Mouse (Mus musculus) liver, embryonic 16.5 days (tissue): ENCODE measurements around the gene C130074G19Rik. TPM values are rescaled to one million over a fixed set of nuclear protein-coding genes. Genes with fewer than 3 reads are reported as not detected.
A peak's percentile ranks its signal among the peaks of the same experiment; 100 is the strongest.

Experiments used
- ATAC-seq: fragments of 200-750 bp; cut with Nextera tagmentation; 2 replicates; pipeline ENCODE4 v1.8.0; 2017; ENCODE audit warnings: low read depth, mild to moderate bottlenecking, moderate number of reproducible peaks, moderate library complexity
- H3K27ac ChIP-seq: fragments of 300-500 bp; sonication (generic); 2 replicates; pipeline ENCODE4 v1.5.1; 2014; ENCODE audit warnings: mild to moderate bottlenecking, low read length
- H3K27me3 ChIP-seq: fragments of 300-500 bp; sonication (generic); 2 replicates; pipeline ENCODE4 v1.6.1; 2014; ENCODE audit warnings: low read depth, low read length, mixed read lengths; ENCODE audit not compliant: control insufficient read depth, insufficient read depth
- H3K36me3 ChIP-seq: fragments of 300-500 bp; sonication (generic); 2 replicates; pipeline ENCODE4 v1.6.1; 2014; ENCODE audit warnings: mild to moderate bottlenecking; ENCODE audit not compliant: control insufficient read depth, insufficient read depth
- H3K4me1 ChIP-seq: fragments of 300-500 bp; sonication (generic); 2 replicates; pipeline ENCODE4 v1.6.1; 2014; ENCODE audit warnings: low read depth, low read length, mixed read lengths; ENCODE audit not compliant: control insufficient read depth
- H3K4me2 ChIP-seq: fragments of 300-500 bp; sonication (generic); 2 replicates; pipeline ENCODE4 v1.6.1; 2014; ENCODE audit warnings: low read depth, low read length, mixed read lengths
- H3K4me3 ChIP-seq: fragments of 300-500 bp; sonication (generic); 2 replicates; pipeline ENCODE4 v1.5.1; 2014; ENCODE audit warnings: low read depth, mild to moderate bottlenecking, low read length
- H3K9ac ChIP-seq: fragments of 300-500 bp; sonication (generic); 2 replicates; pipeline ENCODE4 v1.6.1; 2014; ENCODE audit warnings: low read depth, low read length
- H3K9me3 ChIP-seq: fragments of 300-500 bp; sonication (generic); replicated peaks from 2 replicates; pipeline ENCODE4 v1.6.1; 2016; ENCODE audit warnings: low read length; ENCODE audit not compliant: control insufficient read depth
- WGBS: fragments of 180-500 bp; shearing (Covaris S2); extraction: QIAGEN DNeasy Blood & Tissue Kit; methylation state at CpG from one replicate; pipeline ENCODE4 v1.1.7; 2014; ENCODE audit not compliant: insufficient replicate concordance; 5-methylcytosine and 5-hydroxymethylcytosine counted together
- polyA plus RNA-seq: library from polyadenylated mRNA; unstranded; fragments of >200 nt; fragmentation: Nextera tagmentation; extraction: Ambion mirVana; gene quantifications from 2 replicates; pipeline ENCODE4 v1.2.1, GENCODE M21; 2015

Gene C130074G19Rik
- polyA plus RNA-seq, 1 experiment from 2014 or later, result 1.9 TPM

GRCm38 (mm10) chr1:184869939-184870565 is 13.0 kb downstream of the C130074G19Rik start:
- Histone ChIP-seq H3K4me2 (no peak overlapping the region), H3K9me3 (no peaks in the 10 kb centered on the region), H3K9ac (no peak overlapping the region), H3K27me3 (no peaks in the 10 kb centered on the region), H3K36me3 (no peaks in the 10 kb centered on the region), H3K4me1 (peaks cover 10% of the 10 kb centered on the region), H3K27ac (peak overlapping the region; percentile 52; the same call in 1 of the 2 replicates), H3K4me3 (no peak overlapping the region)
- no peak for ATAC-seq
- 53% methylated on average over 4 of the region's 4 CpGs for WGBS

- ATAC-seq, result peak; percentile 41; the same call in 1 of the 2 replicates
- H3K9me3 ChIP-seq, result no peaks in the 10 kb centered on the region
- H3K27ac ChIP-seq, result peak overlapping the region; percentile 74
- H3K4me2 ChIP-seq, result no peak overlapping the region
- no peaks in the 10 kb centered on the region for H3K27me3 ChIP-seq
- WGBS, result 41% methylated on average over 3 of the region's 3 CpGs
- no peaks in the 10 kb centered on the region for H3K36me3 ChIP-seq
- peaks cover 10% of the 10 kb centered on the region for H3K4me1 ChIP-seq
- no peak overlapping the region for H3K9ac ChIP-seq
- no peak overlapping the region for H3K4me3 ChIP-seq
Observed at GRCm38 (mm10) chr1:184867640-184868120, 15.3 kb downstream of the C130074G19Rik start.

- Histone ChIP-seq H3K4me3 (no peak overlapping the region), H3K36me3 (no peaks in the 10 kb centered on the region), H3K27me3 (no peaks in the 10 kb centered on the region), H3K4me1 (peaks cover 6% of the 10 kb centered on the region), H3K27ac (no peak overlapping the region), H3K9me3 (no peaks in the 10 kb centered on the region), H3K9ac (no peak overlapping the region), H3K4me2 (no peak overlapping the region)
- 29% methylated on average over 7 of the region's 7 CpGs for WGBS
- ATAC-seq, result no peak
Observed at GRCm38 (mm10) chr1:184864381-184864801, 18.6 kb downstream of the C130074G19Rik start.

- 67% methylated on average over 6 of the region's 6 CpGs for WGBS
- no peak overlapping the region for H3K4me3 ChIP-seq
- H3K4me2 ChIP-seq, result no peak overlapping the region
- no peaks in the 10 kb centered on the region for H3K36me3 ChIP-seq
- no peaks in the 10 kb centered on the region for H3K27me3 ChIP-seq
- H3K9ac ChIP-seq, result no peak overlapping the region
- ATAC-seq, result no peak
- H3K9me3 ChIP-seq, result no peaks in the 10 kb centered on the region
- no peak overlapping the region for H3K27ac ChIP-seq
- H3K4me1 ChIP-seq, result peaks cover 3% of the 10 kb centered on the region; the same call in 1 of the 2 replicates
Observed at GRCm38 (mm10) chr1:184862636-184863035, 20.4 kb downstream of the C130074G19Rik start.

- ATAC-seq, result no peak
- H3K4me1 ChIP-seq, result peaks cover 3% of the 10 kb centered on the region; the same call in 1 of the 2 replicates
- H3K9ac ChIP-seq, result no peak overlapping the region
- no peaks in the 10 kb centered on the region for H3K36me3 ChIP-seq
- H3K27ac ChIP-seq, result no peak overlapping the region
- WGBS, result 27% methylated on average over 2 of the region's 2 CpGs
- no peaks in the 10 kb centered on the region for H3K27me3 ChIP-seq
- no peak overlapping the region for H3K4me3 ChIP-seq
- no peaks in the 10 kb centered on the region for H3K9me3 ChIP-seq
- no peak overlapping the region for H3K4me2 ChIP-seq
Observed at GRCm38 (mm10) chr1:184861551-184861950, 21.5 kb downstream of the C130074G19Rik start.

GRCm38 (mm10) chr1:184860276-184860675 is 22.7 kb downstream of the C130074G19Rik start:
- Histone ChIP-seq H3K4me2 (no peak overlapping the region), H3K4me1 (peaks cover 3% of the 10 kb centered on the region; the same call in 1 of the 2 replicates), H3K27me3 (no peaks in the 10 kb centered on the region), H3K36me3 (no peaks in the 10 kb centered on the region), H3K9me3 (no peaks in the 10 kb centered on the region), H3K9ac (no peak overlapping the region), H3K4me3 (no peak overlapping the region), H3K27ac (no peak overlapping the region)
- WGBS, result 43% methylated on average over 3 of the region's 3 CpGs
- no peak for ATAC-seq

GRCm38 (mm10) chr1:184858253-184858652 is 24.8 kb downstream of the C130074G19Rik start:
- Histone ChIP-seq H3K4me1 (peaks cover 10% of the 10 kb centered on the region), H3K9ac (no peak overlapping the region), H3K27me3 (no peaks in the 10 kb centered on the region), H3K9me3 (no peaks in the 10 kb centered on the region), H3K27ac (no peak overlapping the region), H3K4me3 (no peak overlapping the region), H3K36me3 (no peaks in the 10 kb centered on the region), H3K4me2 (no peak overlapping the region)
- peak; percentile 42; the same call in 1 of the 2 replicates for ATAC-seq
- WGBS, result 64% methylated on average over 1 of the region's 1 CpGs

- 62% methylated on average over 9 of the region's 9 CpGs for WGBS
- H3K27me3 ChIP-seq, result no peaks in the 10 kb centered on the region
- ATAC-seq, result no peak
- H3K4me1 ChIP-seq, result peaks cover 14% of the 10 kb centered on the region
- H3K4me3 ChIP-seq, result no peak overlapping the region
- H3K27ac ChIP-seq, result no peak overlapping the region
- no peak overlapping the region for H3K9ac ChIP-seq
- no peaks in the 10 kb centered on the region for H3K9me3 ChIP-seq
- no peak overlapping the region for H3K4me2 ChIP-seq
- no peaks in the 10 kb centered on the region for H3K36me3 ChIP-seq
Observed at GRCm38 (mm10) chr1:184857216-184857615, 25.8 kb downstream of the C130074G19Rik start.

- Histone ChIP-seq H3K4me3 (no peak overlapping the region), H3K9me3 (no peaks in the 10 kb centered on the region), H3K27me3 (no peaks in the 10 kb centered on the region), H3K4me2 (peak overlapping the region; percentile 47; the same call in 1 of the 2 replicates), H3K4me1 (peaks cover 24% of the 10 kb centered on the region), H3K36me3 (no peaks in the 10 kb centered on the region), H3K9ac (no peak overlapping the region; the same call in 1 of the 2 replicates), H3K27ac (peak overlapping the region; percentile 84)
- no peak for ATAC-seq
- WGBS, result 17% methylated on average over 3 of the region's 3 CpGs
Observed at GRCm38 (mm10) chr1:184853922-184854321, 29.1 kb downstream of the C130074G19Rik start.
